Mouse (Mus musculus): ENCODE data around the gene Msmp.
"Not testable (repeated sequence)": the region's sequence is repeated elsewhere in the genome, so short reads cannot be mapped to it uniquely, and the experiment has no call there.

Gene Msmp

DNA sequence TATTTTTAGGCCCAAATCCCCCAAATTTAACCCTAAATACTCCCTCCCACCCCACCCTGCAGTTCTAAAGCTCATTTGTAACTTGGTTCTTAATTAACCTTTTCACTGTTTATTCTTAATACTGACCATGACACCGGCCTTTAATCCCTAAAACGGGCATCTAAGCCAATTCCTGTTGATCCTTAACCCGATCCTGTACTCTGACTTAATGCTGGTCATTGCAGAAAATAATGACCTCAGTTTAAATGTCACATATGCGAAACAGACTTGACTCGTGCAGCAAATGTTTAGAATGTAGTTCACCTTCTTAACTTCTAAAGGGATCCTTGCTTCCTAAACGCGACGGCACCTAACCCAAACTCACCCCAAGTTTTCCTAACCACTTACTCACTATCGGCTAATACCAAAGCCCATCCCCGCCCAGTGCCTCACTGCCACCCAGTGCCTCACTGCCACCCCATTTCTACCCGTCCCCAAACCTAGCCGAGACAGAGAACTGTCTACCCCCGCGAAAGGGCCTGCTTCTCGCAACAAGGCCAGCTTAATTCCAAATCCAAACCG, 22.8 kb downstream of the Msmp start:
- DNase-seq (ENCODE audit: low spot score), result peak; percentile 63

DNA sequence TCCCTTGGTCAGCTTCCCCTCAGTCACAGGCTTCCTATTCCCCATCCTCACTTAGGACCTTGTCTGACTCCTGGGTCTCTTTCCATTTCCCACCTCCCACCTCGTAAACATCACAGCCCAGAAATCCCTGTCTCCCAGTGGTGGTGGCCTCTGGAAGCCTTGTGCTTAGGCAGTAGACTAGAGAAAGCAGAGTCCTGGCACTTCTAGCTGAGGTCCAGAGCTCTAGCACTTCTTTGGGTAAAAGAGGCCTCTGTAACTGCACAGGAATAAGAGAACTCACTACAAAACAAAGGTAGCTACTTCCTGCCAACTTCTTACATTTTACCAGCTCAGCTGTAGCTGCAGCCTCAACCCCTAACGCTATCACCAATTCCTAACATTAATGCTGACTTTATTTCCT, 23.3 kb downstream of the Msmp start:
- no peak for DNase-seq (ENCODE audit: low spot score)

DNA sequence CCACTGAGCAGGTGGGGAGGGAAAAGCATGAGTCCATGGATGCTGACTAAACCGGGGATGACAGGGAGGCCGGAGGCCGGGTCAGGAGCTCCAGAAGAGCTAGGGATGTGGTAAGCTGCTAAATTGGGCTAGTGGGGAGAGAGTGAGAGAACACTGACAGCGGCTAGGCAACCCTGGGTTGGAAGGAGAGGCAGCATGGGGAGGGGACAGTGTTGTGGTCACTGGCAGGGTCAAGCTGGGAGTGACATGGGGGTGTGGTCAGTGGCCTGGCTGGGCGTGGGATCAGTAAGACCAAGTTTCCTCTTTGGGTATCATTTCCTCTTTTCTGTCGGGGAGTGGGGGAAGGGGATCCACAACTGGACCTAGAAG, 24.1 kb downstream of the Msmp start:
- no peak for DNase-seq (ENCODE audit: low spot score)

GRCm38 (mm10) chr4:43559519-43560242, 24.6 kb downstream of the Msmp start:
- no peak for DNase-seq (ENCODE audit: low spot score)

DNA sequence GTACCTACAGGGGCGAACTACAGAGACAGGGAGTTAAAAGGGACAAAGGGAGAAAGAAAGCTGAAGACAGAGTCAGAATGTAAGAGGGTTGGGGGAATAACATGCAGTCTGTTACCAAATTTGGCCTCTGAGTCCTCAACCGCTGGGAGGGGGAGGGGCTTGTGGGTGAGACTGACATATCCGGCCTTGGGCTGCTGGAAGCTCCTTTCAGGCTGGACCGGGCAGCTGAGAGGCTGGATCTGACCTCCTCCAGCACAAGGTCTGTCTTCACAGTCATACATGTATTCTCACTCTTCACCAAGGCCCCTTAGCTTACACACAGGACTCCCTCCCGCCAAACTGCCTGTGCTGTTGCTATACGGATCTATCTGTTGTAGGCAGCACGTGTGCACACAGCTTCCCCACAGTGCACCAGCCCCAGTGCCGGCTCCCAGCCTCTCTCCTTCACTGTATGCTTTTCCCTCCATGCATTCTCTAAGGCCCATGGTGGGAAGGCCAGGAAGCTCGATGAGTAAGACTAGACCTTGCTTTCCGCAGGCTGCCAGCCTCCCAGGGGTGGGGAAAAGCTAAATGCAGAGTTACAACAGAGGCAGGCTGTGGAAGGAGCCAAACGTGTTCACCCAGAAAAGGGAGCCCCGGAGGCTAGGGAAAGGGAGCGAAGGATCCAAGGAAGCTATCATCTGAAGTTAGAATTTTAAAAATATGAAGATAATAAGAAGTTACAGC, 25.5 kb downstream of the Msmp start:
- DNase-seq (ENCODE audit: low spot score), result peak; percentile 40

DNA sequence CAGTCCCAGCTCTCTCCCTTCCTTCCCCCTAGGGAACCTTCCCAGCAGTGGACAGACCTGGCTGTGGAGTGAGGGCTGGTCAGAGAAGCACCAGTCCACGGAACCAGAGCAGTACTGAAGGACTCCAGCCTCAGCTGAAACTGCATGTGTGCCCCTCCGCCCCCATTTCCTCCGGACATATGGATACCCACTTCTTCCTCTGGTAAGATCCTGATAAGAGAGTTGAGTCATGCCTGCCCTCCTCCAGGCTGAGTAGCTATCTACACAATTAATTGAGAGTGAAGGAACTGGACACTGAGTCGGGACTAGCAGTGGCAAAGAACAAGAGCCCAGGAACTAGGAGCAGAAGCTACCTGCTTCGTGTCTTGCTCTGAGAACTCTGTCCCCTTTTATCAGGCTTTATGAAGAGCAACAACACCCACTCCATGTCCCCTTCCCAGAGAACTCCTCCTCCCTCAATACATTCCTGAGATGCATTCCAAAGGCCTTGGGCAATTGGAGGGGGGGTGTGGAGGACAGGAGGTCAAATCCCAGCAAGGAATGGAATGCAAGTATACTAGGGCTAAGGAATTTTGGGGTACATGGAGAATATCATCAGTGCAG, 26.2 kb downstream of the Msmp start:
- DNase-seq (ENCODE audit: low spot score), result no peak

DNA sequence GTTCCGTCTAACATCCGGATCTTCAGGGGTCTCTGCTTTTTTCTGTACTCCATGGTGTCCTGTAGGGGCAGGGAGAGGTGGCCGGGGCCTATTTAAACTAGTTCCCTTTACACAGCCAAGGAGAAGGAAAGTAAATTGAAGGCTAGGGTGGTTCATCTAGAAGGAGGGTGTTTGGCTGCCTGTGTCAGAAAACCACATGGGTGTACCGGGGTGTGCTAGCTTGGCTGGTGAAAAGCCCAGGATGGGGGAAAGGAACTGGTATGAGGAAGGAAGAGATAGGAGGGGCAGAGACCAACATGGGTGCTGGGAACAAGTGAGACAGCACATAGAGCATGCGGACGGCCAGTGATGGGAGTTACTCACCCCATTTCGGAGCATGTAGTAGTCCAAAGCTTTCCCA, 28.4 kb downstream of the Msmp start:
- no peak for DNase-seq (ENCODE audit: low spot score)

- DNase-seq (ENCODE audit: low spot score), result no peak
Observed at GRCm38 (mm10) chr4:43553891-43554290, 30.4 kb downstream of the Msmp start.

DNA sequence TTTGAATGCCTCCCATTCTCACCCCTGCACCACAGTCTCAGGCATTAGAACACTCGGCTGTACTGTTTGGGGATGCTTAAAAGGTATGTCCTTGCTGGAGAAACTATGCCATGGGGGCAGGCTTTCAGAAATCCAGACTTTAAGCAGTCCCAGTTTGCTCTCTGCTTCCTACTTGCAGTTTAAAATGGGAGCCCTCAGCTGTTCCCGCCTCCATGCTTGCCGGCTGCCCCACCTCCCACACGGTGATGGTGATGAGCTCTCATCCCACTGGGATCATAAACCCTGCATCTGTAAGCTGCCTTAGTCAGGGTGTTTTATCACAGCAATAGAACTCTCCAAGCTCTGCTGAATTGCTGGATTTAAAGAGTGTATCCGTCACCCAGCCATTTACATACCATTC, 31.9 kb downstream of the Msmp start:
- DNase-seq (ENCODE audit: low spot score), result no peak

GRCm38 (mm10) chr4:43551854-43552253, 32.4 kb downstream of the Msmp start:
- not testable (repeated sequence) for DNase-seq (ENCODE audit: low spot score)

GRCm38 (mm10) chr4:43549055-43549454, 35.2 kb downstream of the Msmp start:
- no peak for DNase-seq (ENCODE audit: low spot score)

- no peak for DNase-seq (ENCODE audit: low spot score)
Observed at GRCm38 (mm10) chr4:43547160-43547559, 37.1 kb downstream of the Msmp start.

DNA sequence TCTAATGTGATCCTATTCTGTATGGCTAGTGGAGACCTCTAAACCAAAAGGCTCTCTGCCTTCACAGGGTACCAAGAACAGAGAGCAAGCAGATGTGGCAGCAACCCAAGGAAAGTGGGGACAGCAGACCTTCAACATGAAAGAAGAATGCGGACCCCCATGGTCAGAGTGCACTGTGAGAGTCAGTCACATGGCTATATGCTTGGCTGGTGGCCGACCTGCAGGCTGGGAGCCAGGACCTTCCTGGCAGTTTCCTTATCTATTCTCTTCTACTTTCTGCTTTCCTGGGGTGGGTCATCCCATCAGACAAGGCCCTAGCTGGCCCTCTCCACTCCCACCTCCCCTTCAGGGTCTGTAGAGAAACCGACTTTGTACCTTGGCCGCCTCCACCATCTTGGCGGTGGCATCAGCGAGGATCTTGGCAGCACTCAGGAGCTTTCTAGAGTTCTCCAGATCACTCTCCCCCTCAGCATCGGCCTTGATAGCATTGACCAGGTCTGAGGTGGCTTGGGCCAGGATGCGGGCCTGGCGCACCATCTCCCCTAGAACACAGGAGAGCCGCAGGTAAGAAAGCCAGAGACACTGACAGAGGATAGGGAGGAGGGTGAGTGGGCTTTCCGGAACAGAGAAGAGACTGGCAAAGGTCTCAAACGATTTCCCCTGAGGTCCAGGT, 37.8 kb downstream of the Msmp start:
- DNase-seq (ENCODE audit: low spot score), result no peak

- DNase-seq (ENCODE audit: low spot score), result no peak
Observed at GRCm38 (mm10) chr4:43542044-43542443, 42.2 kb downstream of the Msmp start.

DNA sequence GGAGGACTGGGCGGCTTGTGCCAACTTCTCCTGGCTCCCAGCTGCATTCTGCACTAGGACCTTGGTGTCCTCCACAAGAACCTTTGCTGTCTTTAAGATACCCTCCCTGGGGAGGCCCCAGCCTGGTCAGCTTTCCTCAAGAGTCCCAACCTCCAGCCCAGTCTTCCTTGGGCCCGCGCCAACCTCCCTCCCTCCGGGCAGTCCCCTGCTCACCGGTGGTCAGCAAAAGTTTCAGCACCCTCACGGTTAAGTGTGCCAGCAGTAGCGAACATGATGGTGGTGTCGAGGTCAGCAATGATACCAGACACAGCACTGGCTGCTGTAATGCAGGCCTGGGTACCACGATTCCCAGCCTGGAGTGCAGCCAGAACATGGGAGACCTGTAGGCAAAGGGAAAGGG, 48.3 kb downstream of the Msmp start:
- no peak for DNase-seq (ENCODE audit: low spot score)

GRCm38 (mm10) chr4:43535628-43536027, 48.7 kb downstream of the Msmp start:
- no peak for DNase-seq (ENCODE audit: low spot score)

DNA sequence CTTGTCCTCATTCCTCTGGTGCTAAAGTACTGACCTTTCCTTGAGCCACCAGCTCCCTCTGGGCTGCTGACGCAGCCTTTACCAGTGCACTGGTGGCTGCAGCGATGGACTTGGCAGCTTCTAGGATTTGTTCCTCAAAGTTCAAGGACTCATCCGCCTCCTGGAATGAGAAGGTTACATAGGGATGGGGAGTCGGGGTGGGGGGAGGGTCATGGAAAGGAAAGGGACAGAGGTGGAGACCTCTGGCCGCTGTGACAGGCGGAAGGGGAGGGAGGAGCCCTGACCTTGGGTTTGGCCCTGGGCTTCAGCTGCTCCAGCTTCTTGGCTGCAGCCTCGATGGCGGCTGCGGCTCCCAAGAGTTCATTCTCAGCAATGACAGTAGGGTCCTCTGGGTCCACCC, 51.0 kb downstream of the Msmp start:
- no peak for DNase-seq (ENCODE audit: low spot score)

All from spleen, adult 12 weeks (tissue).